Mouse (Mus musculus) bone marrow macrophage, adult 2 months (primary cell): ENCODE results near the gene Asic2.

Experiments used
- CTCF ChIP-seq: IDR thresholded peaks from 2 replicates; pipeline ENCODE4 v1.5.1; 2012; ENCODE audit warnings: low read depth, mild to moderate bottlenecking, low read length, moderate library complexity
- POLR2A ChIP-seq: IDR thresholded peaks from 2 replicates; pipeline ENCODE4 v1.6.1; 2012; ENCODE audit warnings: mild to moderate bottlenecking, low read depth, low read length, borderline replicate concordance

DNA sequence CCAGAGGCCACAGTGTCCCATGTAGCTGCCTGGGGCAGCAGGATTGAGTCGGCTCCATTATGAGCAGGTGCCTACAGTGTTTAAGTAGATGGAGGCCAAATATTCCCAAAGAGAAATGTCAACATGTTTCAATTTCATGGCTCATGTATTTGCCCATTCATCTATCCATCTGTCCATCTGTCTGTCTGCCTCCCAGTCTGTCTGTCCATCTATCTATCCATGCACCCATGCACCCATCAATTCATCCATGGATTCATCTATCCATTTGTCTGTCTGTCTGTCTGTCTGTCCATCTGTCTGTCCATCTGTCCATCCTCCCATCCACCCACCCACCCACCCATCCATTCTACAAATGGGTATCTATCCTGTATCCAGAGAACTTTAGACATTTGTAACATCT, 861.3 kb downstream of the Asic2 start:
- TF ChIP-seq CTCF (no peak), POLR2A (no peak)
